Comparison of ENCODE assay signal across 33 mouse cellular contexts in the genomic region with DNA sequence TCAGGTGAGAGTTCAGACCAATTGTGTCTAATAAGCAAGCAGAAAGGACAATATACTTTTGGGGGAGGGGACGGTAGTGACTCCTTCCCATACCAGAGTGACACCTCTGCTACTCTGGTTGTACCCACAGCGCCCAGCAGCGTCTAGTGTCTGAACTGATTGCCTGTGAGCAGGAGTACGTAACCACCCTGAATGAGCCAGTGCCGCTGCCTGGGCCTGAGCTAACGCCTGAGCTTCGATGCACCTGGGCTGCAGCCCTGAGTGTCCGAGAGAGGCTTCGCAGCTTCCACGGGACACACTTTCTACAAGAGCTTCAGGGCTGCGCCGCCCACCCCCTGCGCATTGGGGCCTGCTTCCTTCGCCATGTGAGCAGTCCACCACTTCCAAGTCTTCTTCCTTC. TPM values are rescaled to one million over a fixed set of nuclear protein-coding genes. Genes with fewer than 3 reads are reported as not detected.
DNase-seq lines count a peak whose midpoint lies in the region; ATAC-seq and TF ChIP-seq lines count a peak whose summit lies in the region.
"Had no signal": no experiment of that assay in that cellular context is flagged by ENCODE, and none has a peak within 500 bp of the region (broad histone marks: within the 10 kb centered on the region; RNA-seq: fewer than 3 reads in every experiment).

No protein-coding gene starts in this region.

- no peak for TF ChIP-seq POLR2A in myocyte (IDR thresholded peaks at IDR 0.05; ENCODE audit: insufficient read length, low read depth)

- 0 out of 2 replicates have a peak, but pooled peaks have one; percentile 7 for ATAC-seq in heart, embryonic 11.5 days (replicated peaks; ENCODE audit: insufficient number of reproducible peaks, low FRiP score, low TSS enrichment)
- ATAC-seq in midbrain, embryonic 11.5 days (ENCODE audit: low FRiP score): no peak
- ATAC-seq in midbrain, embryonic 16.5 days: no peak

- H3K4me3 ChIP-seq in heart, embryonic 11.5 days (ENCODE audit: low read depth, low read length): no peak overlapping the region
- H3K4me3 ChIP-seq in midbrain, embryonic 11.5 days (ENCODE audit: low read depth, low read length): no peak overlapping the region
- H3K4me3 ChIP-seq in midbrain, embryonic 16.5 days (ENCODE audit: low read depth, low read length): no peak overlapping the region
- H3K4me3 ChIP-seq in ES-E14 (ENCODE audit: insufficient read depth in 1 of 2, low read depth in 1 of 2, low read length in 2 of 2, poor library complexity in 1 of 2, severe bottlenecking in 1 of 2): peak overlapping the region in 1 of 2 experiments; percentile 51; a peak in 2 of 4 replicates
- no peak overlapping the region for H3K4me3 ChIP-seq in myocyte
- H3K4me3 ChIP-seq: embryonic facial prominence, embryonic 15.5 days; forebrain, embryonic 15.5 days; heart, adult 2 months; heart, embryonic 15.5 days; layer of hippocampus, adult 2 months; midbrain, embryonic 15.5 days had no signal

- H3K27me3 ChIP-seq in heart, embryonic 11.5 days (ENCODE audit: control insufficient read depth, insufficient read depth, low read length): no peaks in the 10 kb centered on the region
- no peaks in the 10 kb centered on the region for H3K27me3 ChIP-seq in midbrain, embryonic 11.5 days (ENCODE audit: control insufficient read depth, insufficient read depth, low read length)
- no peaks in the 10 kb centered on the region for H3K27me3 ChIP-seq in midbrain, embryonic 16.5 days (ENCODE audit: control insufficient read depth, insufficient read depth, low read depth, low read length)
- H3K27me3 ChIP-seq in myocyte (ENCODE audit: control insufficient read depth, insufficient read depth, insufficient read length): no peaks in the 10 kb centered on the region
- H3K27me3 ChIP-seq: CH12.LX; embryonic facial prominence, embryonic 15.5 days; forebrain, embryonic 15.5 days; heart, embryonic 15.5 days; midbrain, embryonic 15.5 days had no signal

- peaks cover 56% of the 10 kb centered on the region for H3K36me3 ChIP-seq in heart, embryonic 11.5 days (ENCODE audit: control insufficient read depth, insufficient read depth, low read length)
- peaks cover 37% of the 10 kb centered on the region for H3K36me3 ChIP-seq in midbrain, embryonic 11.5 days (ENCODE audit: control insufficient read depth, insufficient read depth, low read length)
- peaks cover 54% of the 10 kb centered on the region for H3K36me3 ChIP-seq in midbrain, embryonic 16.5 days (ENCODE audit: control insufficient read depth, insufficient read depth, low read length)
- peaks cover 4% of the 10 kb centered on the region; the same call in 1 of the 2 replicates for H3K36me3 ChIP-seq in ES-E14 (ENCODE audit: control insufficient read depth, insufficient read depth, low read length, poor library complexity, severe bottlenecking)
- peaks cover 37% of the 10 kb centered on the region for H3K36me3 ChIP-seq in myocyte (ENCODE audit: control insufficient read depth, insufficient read depth)

- in situ Hi-C loops in ES-E14 (cut with MboI; ENCODE audit: low sequenced_read_pairs in 2 of 2, unreplicated experiment in 2 of 2): no loop called here

- WGBS in heart, embryonic 11.5 days (ENCODE audit: insufficient replicate concordance): 90% methylated on average over 14 of the region's 14 CpGs
- 88% methylated on average over 14 of the region's 14 CpGs for WGBS in midbrain, embryonic 11.5 days
- WGBS in midbrain, embryonic 16.5 days: 86% methylated on average over 14 of the region's 14 CpGs

- H3K4me2 ChIP-seq in heart, embryonic 11.5 days: no peak overlapping the region
- H3K4me2 ChIP-seq in midbrain, embryonic 11.5 days: no peak overlapping the region
- H3K4me2 ChIP-seq in midbrain, embryonic 16.5 days (ENCODE audit: low read length): no peak overlapping the region
- no peak overlapping the region for H3K4me2 ChIP-seq in myocyte (ENCODE audit: low read depth)
- H3K4me2 ChIP-seq: embryonic facial prominence, embryonic 15.5 days; forebrain, embryonic 15.5 days; heart, embryonic 15.5 days; midbrain, embryonic 15.5 days had no signal

- H3ac ChIP-seq in myocyte (ENCODE audit: control insufficient read depth, insufficient read length): no peak overlapping the region

- no peak overlapping the region for H3K27ac ChIP-seq in heart, embryonic 11.5 days (ENCODE audit: low read depth, low read length)
- no peak overlapping the region for H3K27ac ChIP-seq in midbrain, embryonic 11.5 days (ENCODE audit: low read depth, low read length)
- H3K27ac ChIP-seq in midbrain, embryonic 16.5 days (ENCODE audit: low read length): no peak overlapping the region
- no peak overlapping the region for H3K27ac ChIP-seq in ES-E14 (ENCODE audit: insufficient read depth, low read depth, low read length, poor library complexity, severe bottlenecking)
- H3K27ac ChIP-seq: embryonic facial prominence, embryonic 15.5 days; heart, adult 2 months; heart, embryonic 15.5 days; layer of hippocampus, adult 2 months; stomach, postnatal 0 days had no signal

- no peaks in the 10 kb centered on the region for H3K4me1 ChIP-seq in heart, embryonic 11.5 days (ENCODE audit: control insufficient read depth, insufficient read depth, low read length)
- H3K4me1 ChIP-seq in midbrain, embryonic 11.5 days (ENCODE audit: control insufficient read depth, insufficient read depth, low read length): no peaks in the 10 kb centered on the region
- no peaks in the 10 kb centered on the region for H3K4me1 ChIP-seq in midbrain, embryonic 16.5 days (ENCODE audit: control insufficient read depth, insufficient read depth, low read length)
- peaks cover 2 to 8% of the 10 kb centered on the region in 2 experiments; a peak in 1 of 4 replicates for H3K4me1 ChIP-seq in ES-E14 (ENCODE audit: control insufficient read depth in 2 of 2, insufficient read depth in 2 of 2, low read length in 2 of 2, poor library complexity in 1 of 2)
- H3K4me1 ChIP-seq: embryonic facial prominence, embryonic 15.5 days; midbrain, embryonic 15.5 days had no signal

- H3K9ac ChIP-seq in heart, embryonic 11.5 days (ENCODE audit: low read depth, low read length): no peak overlapping the region
- no peak overlapping the region for H3K9ac ChIP-seq in midbrain, embryonic 11.5 days (ENCODE audit: low read length)
- no peak overlapping the region for H3K9ac ChIP-seq in midbrain, embryonic 16.5 days (ENCODE audit: low read depth, low read length)
- peak overlapping the region; percentile 14; the same call in 1 of the 2 replicates for H3K9ac ChIP-seq in ES-E14 (ENCODE audit: insufficient read depth, low read depth, low read length, poor library complexity, severe bottlenecking)
- H3K9ac ChIP-seq: embryonic facial prominence, embryonic 15.5 days; forebrain, embryonic 15.5 days; heart, embryonic 15.5 days; midbrain, embryonic 15.5 days had no signal

- no peak for DNase-seq in heart, adult 18-20 months
- DNase-seq in midbrain, embryonic 11.5 days (ENCODE audit: low spot score, missing footprints): peak; percentile 72
- no peak for DNase-seq in ES-E14 (ENCODE audit: low read depth, low spot score)
- DNase-seq in spleen, postnatal 36 days (ENCODE audit: low spot score in 2 of 2): no peak
- DNase-seq: adrenal gland, postnatal 25 days; B cell, adult 2 months; cerebellum, adult 9-11 months; kidney, adult 18-20 months; kidney, postnatal 14 days; lung, adult 18-20 months; right cerebral cortex, adult 18-20 months had no signal

- no peaks in the 10 kb centered on the region for H3K9me3 ChIP-seq in heart, embryonic 11.5 days (replicated peaks; ENCODE audit: control insufficient read depth, low read length)
- H3K9me3 ChIP-seq in midbrain, embryonic 11.5 days (ENCODE audit: control insufficient read depth, low read length): no peaks in the 10 kb centered on the region
- H3K9me3 ChIP-seq in midbrain, embryonic 16.5 days (replicated peaks; ENCODE audit: control insufficient read depth, low read length, poor library complexity, severe bottlenecking): no peaks in the 10 kb centered on the region
- H3K9me3 ChIP-seq in ES-E14 (ENCODE audit: control insufficient read depth, insufficient read depth, low read depth, low read length): no peaks in the 10 kb centered on the region
- H3K9me3 ChIP-seq: embryonic facial prominence, embryonic 15.5 days; forebrain, embryonic 15.5 days; heart, embryonic 15.5 days; midbrain, embryonic 15.5 days had no signal

- H3K79me2 ChIP-seq in myocyte (ENCODE audit: control insufficient read depth, insufficient read depth): no peaks in the 10 kb centered on the region

TF ChIP-seq in ES-E14, 5 proteins besides CTCF, POLR2A, EP300 and RAD21 (continues in another document):
- no peak for TF ChIP-seq ZNF384 (IDR thresholded peaks at IDR 0.05; ENCODE audit: low read depth, low read length)

TF ChIP-seq in myocyte, 11 proteins besides CTCF, POLR2A, EP300 and RAD21 (continues in another document):
- no peak for TF ChIP-seq TCF3 (IDR thresholded peaks at IDR 0.05; ENCODE audit: insufficient read length, low read depth)

RNA-seq across cellular contexts. Expression of a gene that starts 13.0 kb away (rescaled TPM):
- 57.5 and 58.3 TPM in 2 replicates for polyA plus RNA-seq in heart, embryonic 11.5 days (2014; fragmentation: Nextera tagmentation; extraction: Ambion mirVana)
- 10 to 100 TPM; 24.1 to 25.2 TPM for total RNA-seq in heart, adult 18-20 months (2021)
- 50.4 and 52.8 TPM in 2 replicates for polyA plus RNA-seq in midbrain, embryonic 11.5 days (2014; fragmentation: Nextera tagmentation; extraction: Ambion mirVana)
- 78.0 and 79.7 TPM in 2 replicates for polyA plus RNA-seq in midbrain, embryonic 16.5 days (2015; fragmentation: Nextera tagmentation; extraction: Ambion mirVana)
- 10.1 and 14.0 TPM in 2 replicates for total RNA-seq in ES-E14 (2012; rRNA removed)
- 35.0 TPM for polyA plus RNA-seq in myocyte (2012; fragmentation: generic; extraction: Trizol)

RNA-seq across cellular contexts. Expression of a gene that starts 18.0 kb away (rescaled TPM):
- polyA plus RNA-seq in heart, embryonic 11.5 days (2014; fragmentation: Nextera tagmentation; extraction: Ambion mirVana): 0.48 and 1.0 TPM in 2 replicates
- 1 to 10 TPM; 2.9 to 3.2 TPM for total RNA-seq in heart, adult 18-20 months (2021)
- 1.0 and 1.5 TPM in 2 replicates for polyA plus RNA-seq in midbrain, embryonic 11.5 days (2014; fragmentation: Nextera tagmentation; extraction: Ambion mirVana)
- polyA plus RNA-seq in midbrain, embryonic 16.5 days (2015; fragmentation: Nextera tagmentation; extraction: Ambion mirVana): 0.16 and 1.0 TPM in 2 replicates
- 3.6 and 7.7 TPM in 2 replicates for total RNA-seq in ES-E14 (2012; rRNA removed)
- 0.34 TPM for polyA plus RNA-seq in myocyte (2012; fragmentation: generic; extraction: Trizol)
- total RNA-seq: common myeloid progenitor, adult 5-6 weeks; hematopoietic stem cell, adult 5-6 weeks; liver, adult 2 months had no signal

RNA-seq across cellular contexts. Expression of a gene that starts 23.1 kb away (rescaled TPM):
- polyA plus RNA-seq in heart, embryonic 11.5 days (2014; fragmentation: Nextera tagmentation; extraction: Ambion mirVana): 22.0 and 22.8 TPM in 2 replicates
- 10 to 100 TPM; 22.3 to 23.4 TPM for total RNA-seq in heart, adult 18-20 months (2021)
- polyA plus RNA-seq in midbrain, embryonic 11.5 days (2014; fragmentation: Nextera tagmentation; extraction: Ambion mirVana): 91.9 and 110 TPM in 2 replicates
- 30.3 and 33.6 TPM in 2 replicates for polyA plus RNA-seq in midbrain, embryonic 16.5 days (2015; fragmentation: Nextera tagmentation; extraction: Ambion mirVana)
- 59.5 and 98.0 TPM in 2 replicates for total RNA-seq in ES-E14 (2012; rRNA removed)
- polyA plus RNA-seq in myocyte (2012; fragmentation: generic; extraction: Trizol): 13.6 TPM

RNA-seq across cellular contexts. Expression of a gene that starts 44.8 kb away (rescaled TPM):
- not detected in 2 replicates for polyA plus RNA-seq in heart, embryonic 11.5 days (2014; fragmentation: Nextera tagmentation; extraction: Ambion mirVana)
- not detected for total RNA-seq in heart, adult 18-20 months (2021)
- polyA plus RNA-seq in midbrain, embryonic 11.5 days (2014; fragmentation: Nextera tagmentation; extraction: Ambion mirVana): not detected in 2 replicates
- polyA plus RNA-seq in midbrain, embryonic 16.5 days (2015; fragmentation: Nextera tagmentation; extraction: Ambion mirVana): not detected in 2 replicates
- total RNA-seq in ES-E14 (2012; rRNA removed): not detected in 2 replicates
- polyA plus RNA-seq in myocyte (2012; fragmentation: generic; extraction: Trizol): not detected
- total RNA-seq: adrenal gland, postnatal 25 days; CH12.LX; common myeloid progenitor, adult 5-6 weeks; gastrocnemius, adult 8-10 months; heart, adult 2 months; hematopoietic stem cell, adult 5-6 weeks; layer of hippocampus, adult 2 months; layer of hippocampus, postnatal 25 days; liver, adult 2 months; megakaryocyte progenitor cell, adult 5-6 weeks had no signal
- polyA plus RNA-seq: brain, embryonic 14.5 days; forebrain, embryonic 15.5 days; heart, adult 2 months; heart, embryonic 15.5 days; limb, embryonic 11.5 days; liver, adult 2 months; midbrain, embryonic 15.5 days; neural tube, embryonic 14.5 days; small intestine, adult 2 months; stomach, postnatal 0 days; thymus, postnatal 0 days had no signal
